26 mouse cellular contexts compared by ENCODE assay signal in the genomic region with DNA sequence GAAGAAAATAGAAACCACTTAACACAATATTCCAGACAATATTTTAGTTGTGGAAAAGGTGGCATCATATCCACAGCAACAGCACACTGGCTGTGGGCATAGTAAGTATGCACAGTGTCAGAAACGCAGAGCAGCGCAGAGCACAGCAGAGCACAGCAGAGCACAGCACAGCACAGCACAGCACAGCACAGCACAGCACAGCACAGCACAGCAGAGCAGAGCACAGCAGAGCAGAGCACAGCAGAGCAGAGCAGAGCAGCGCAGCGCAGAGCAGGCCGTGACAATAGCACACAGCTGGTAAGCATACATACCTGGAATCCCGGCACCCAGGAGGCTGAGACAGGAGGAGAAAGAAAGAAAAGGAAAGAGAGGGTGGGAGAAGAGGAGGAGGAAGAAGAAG.
A peak's percentile ranks its signal among the peaks of the same experiment; 100 is the strongest.
DNase-seq lines count a peak whose midpoint lies in the region; ATAC-seq lines count a peak whose summit lies in the region.
"Had no signal": no experiment of that assay in that cellular context is flagged by ENCODE, and none has a peak within 500 bp of the region (broad histone marks: within the 10 kb centered on the region; RNA-seq: fewer than 3 reads in every experiment).

No protein-coding gene starts in this region.

- H3K4me2 ChIP-seq in forebrain, embryonic 11.5 days (ENCODE audit: low read depth, low read length, severe bottlenecking) = no peak overlapping the region
- H3K4me2 ChIP-seq in forebrain, embryonic 16.5 days (ENCODE audit: low read length) = no peak overlapping the region
- H3K4me2 ChIP-seq in heart, embryonic 12.5 days = no peak overlapping the region
- H3K4me2 ChIP-seq: forebrain, embryonic 13.5 days; heart, embryonic 11.5 days; hindbrain, embryonic 13.5 days; liver, embryonic 15.5 days; midbrain, embryonic 15.5 days had no signal

- no peak for ATAC-seq in forebrain, embryonic 11.5 days (replicated peaks; ENCODE audit: low FRiP score)
- ATAC-seq in forebrain, embryonic 16.5 days = no peak
- ATAC-seq in erythroblast, adult 5-6 weeks (replicated peaks; ENCODE audit: low FRiP score, poor library complexity, severe bottlenecking) = peak; percentile 65; the same call in 1 of the 2 replicates
- peak; percentile 88 for ATAC-seq in monocyte, adult 5-6 weeks (replicated peaks; ENCODE audit: insufficient number of reproducible peaks, low FRiP score, low TSS enrichment, poor library complexity, severe bottlenecking)
- ATAC-seq in heart, embryonic 12.5 days (ENCODE audit: insufficient number of reproducible peaks, low FRiP score) = no peak
- ATAC-seq: activated CD4-positive, CD25-positive, alpha-beta regulatory T cell, adult 4 months; forebrain, embryonic 13.5 days; inflammation-experienced regulatory T-cells, adult 6 months; lung, postnatal 0 days; midbrain, embryonic 15.5 days; Patski had no signal

- peak; percentile 60 for DNase-seq in forebrain, embryonic 11.5 days (ENCODE audit: low spot score)
- peak; percentile 11 for DNase-seq in 3134 (ENCODE audit: extremely low read depth, insufficient read length, low spot score)
- no peak for DNase-seq in thymus, postnatal 25 days
- DNase-seq in layer of hippocampus, postnatal 10 days (ENCODE audit: low spot score in 2 of 2) = no peak
- DNase-seq: adrenal gland, postnatal 14 days; cerebellum, adult 11-12 months; cerebellum, postnatal 14 days; gastrocnemius, postnatal 10 days; heart, postnatal 14 days; kidney, adult 2 months; kidney, postnatal 36 days; right cerebral cortex, adult 18-20 months; thymus, postnatal 4 days had no signal

- no peak overlapping the region for H3K9ac ChIP-seq in forebrain, embryonic 11.5 days (ENCODE audit: low read length)
- H3K9ac ChIP-seq in forebrain, embryonic 16.5 days (replicated peaks; ENCODE audit: low read depth, low read length) = no peak overlapping the region
- no peak overlapping the region for H3K9ac ChIP-seq in heart, embryonic 12.5 days
- H3K9ac ChIP-seq: forebrain, embryonic 13.5 days; hindbrain, embryonic 13.5 days; liver, embryonic 15.5 days; midbrain, embryonic 15.5 days had no signal

- no peak overlapping the region for H3K27ac ChIP-seq in forebrain, embryonic 11.5 days (ENCODE audit: low read depth, low read length)
- H3K27ac ChIP-seq in forebrain, embryonic 16.5 days (ENCODE audit: low read length) = no peak overlapping the region
- no peak overlapping the region for H3K27ac ChIP-seq in heart, embryonic 12.5 days (ENCODE audit: poor library complexity, severe bottlenecking)
- H3K27ac ChIP-seq: forebrain, embryonic 13.5 days; hindbrain, embryonic 13.5 days; liver, embryonic 15.5 days; midbrain, embryonic 15.5 days had no signal

- no peak overlapping the region for H3K4me3 ChIP-seq in forebrain, embryonic 11.5 days (ENCODE audit: low read depth, low read length)
- H3K4me3 ChIP-seq in forebrain, embryonic 16.5 days (replicated peaks; ENCODE audit: low read length) = no peak overlapping the region
- H3K4me3 ChIP-seq in heart, embryonic 12.5 days = no peak overlapping the region
- H3K4me3 ChIP-seq: forebrain, embryonic 13.5 days; hindbrain, embryonic 13.5 days; liver, embryonic 15.5 days; midbrain, embryonic 15.5 days had no signal

- H3K9me3 ChIP-seq in forebrain, embryonic 11.5 days (ENCODE audit: control insufficient read depth, low read length) = no peaks in the 10 kb centered on the region
- no peaks in the 10 kb centered on the region for H3K9me3 ChIP-seq in forebrain, embryonic 16.5 days (ENCODE audit: control insufficient read depth, low read length)
- no peaks in the 10 kb centered on the region for H3K9me3 ChIP-seq in heart, embryonic 12.5 days (replicated peaks)
- H3K9me3 ChIP-seq: forebrain, embryonic 13.5 days; hindbrain, embryonic 13.5 days; liver, embryonic 15.5 days; midbrain, embryonic 15.5 days had no signal

- peaks cover 2% of the 10 kb centered on the region; the same call in 1 of the 2 replicates for H3K4me1 ChIP-seq in forebrain, embryonic 11.5 days (replicated peaks; ENCODE audit: control insufficient read depth, insufficient read depth, low read length)
- no peaks in the 10 kb centered on the region for H3K4me1 ChIP-seq in forebrain, embryonic 16.5 days (replicated peaks; ENCODE audit: control insufficient read depth, insufficient read depth, low read length)
- 0 out of 2 replicates have a peak, but pooled peaks cover 2% of the 10 kb centered on the region for H3K4me1 ChIP-seq in heart, embryonic 12.5 days (replicated peaks)
- H3K4me1 ChIP-seq: forebrain, embryonic 13.5 days; hindbrain, embryonic 13.5 days; liver, embryonic 15.5 days; midbrain, embryonic 15.5 days had no signal

- H3K36me3 ChIP-seq in forebrain, embryonic 11.5 days (ENCODE audit: control insufficient read depth, insufficient read depth, low read length) = no peaks in the 10 kb centered on the region
- H3K36me3 ChIP-seq in forebrain, embryonic 16.5 days (ENCODE audit: control insufficient read depth, insufficient read depth) = no peaks in the 10 kb centered on the region
- peaks cover 13% of the 10 kb centered on the region for H3K36me3 ChIP-seq in heart, embryonic 12.5 days
- H3K36me3 ChIP-seq: hindbrain, embryonic 13.5 days; midbrain, embryonic 15.5 days had no signal

- 92% methylated on average over 6 of the region's 6 CpGs for WGBS in forebrain, embryonic 11.5 days
- WGBS in forebrain, embryonic 16.5 days = 96% methylated on average over 6 of the region's 6 CpGs
- 93% methylated on average over 6 of the region's 6 CpGs for WGBS in heart, embryonic 12.5 days

- no peaks in the 10 kb centered on the region for H3K27me3 ChIP-seq in forebrain, embryonic 11.5 days (ENCODE audit: control insufficient read depth, insufficient read depth, low read length)
- no peaks in the 10 kb centered on the region for H3K27me3 ChIP-seq in forebrain, embryonic 16.5 days (replicated peaks; ENCODE audit: control insufficient read depth, insufficient read depth, low read length)
- no peaks in the 10 kb centered on the region for H3K27me3 ChIP-seq in heart, embryonic 12.5 days (replicated peaks)
- H3K27me3 ChIP-seq: forebrain, embryonic 13.5 days; hindbrain, embryonic 13.5 days; liver, embryonic 15.5 days; midbrain, embryonic 15.5 days; Patski had no signal

Comparison
In these comparisons a context has a peak if more than half of its experiments do, and no peak if none do; other contexts are left out.
1. ATAC-seq: peak in erythroblast, adult 5-6 weeks (single experiment) and monocyte, adult 5-6 weeks (single experiment); none in forebrain, embryonic 11.5 days (single experiment), forebrain, embryonic 16.5 days (single experiment) and heart, embryonic 12.5 days (single experiment).
2. DNase-seq: peak in forebrain, embryonic 11.5 days (single experiment) and 3134 (single experiment); none in thymus, postnatal 25 days (single experiment) and layer of hippocampus, postnatal 10 days (0 of 2).